Mouse (Mus musculus) embryo, embryonic 10.5 days (tissue): ENCODE measurements around the gene Zcchc17.
A peak's percentile ranks its signal among the peaks of the same experiment; 100 is the strongest.

Experiments used
- DNase-seq: peaks from one replicate; pipeline ENCODE4 v3.0.0-alpha.2; 2015; ENCODE audit warnings: low spot score

Zcchc17 gene

GRCm38 (mm10) chr4:130359486-130360237 lies at the start of gene Zcchc17, which contains the start of gene Snrnp40:
TSS of gene Zcchc17 (minus strand) at chr4:130359943.
TSS of gene Snrnp40 (plus strand) at chr4:130360132.
- peak; percentile 100 for DNase-seq

GRCm38 (mm10) chr4:130391265-130391664 lies 31.5 kb upstream of the Zcchc17 start:
- DNase-seq = peak; percentile 64

GRCm38 (mm10) chr4:130389927-130390326 lies 30.2 kb upstream of the Zcchc17 start:
- no peak for DNase-seq

- DNase-seq = no peak
Measured at GRCm38 (mm10) chr4:130389496-130389895, 29.8 kb upstream of the Zcchc17 start.

- no peak for DNase-seq
Measured at GRCm38 (mm10) chr4:130387256-130387655, 27.5 kb upstream of the Zcchc17 start.

GRCm38 (mm10) chr4:130380418-130380817 lies 20.7 kb upstream of the Zcchc17 start:
- no peak for DNase-seq

- DNase-seq = no peak
Measured at GRCm38 (mm10) chr4:130379181-130379580, 19.4 kb upstream of the Zcchc17 start.

- DNase-seq = no peak
Measured at GRCm38 (mm10) chr4:130377500-130377899, 17.8 kb upstream of the Zcchc17 start.

- DNase-seq = peak; percentile 30
Measured at GRCm38 (mm10) chr4:130376675-130377074, 16.9 kb upstream of the Zcchc17 start.

GRCm38 (mm10) chr4:130360238-130360590 lies 471 bp upstream of the Zcchc17 start:
- DNase-seq = no peak

GRCm38 (mm10) chr4:130357946-130358345 lies 1.8 kb downstream of the Zcchc17 start:
- DNase-seq = no peak

GRCm38 (mm10) chr4:130352588-130352987 lies 7.2 kb downstream of the Zcchc17 start:
- DNase-seq = no peak

- DNase-seq = no peak
Measured at GRCm38 (mm10) chr4:130350690-130351422, 8.9 kb downstream of the Zcchc17 start.

GRCm38 (mm10) chr4:130349666-130350065 lies 10.1 kb downstream of the Zcchc17 start:
- no peak for DNase-seq

- DNase-seq = peak; percentile 80
Measured at GRCm38 (mm10) chr4:130341691-130342090, 18.1 kb downstream of the Zcchc17 start.

GRCm38 (mm10) chr4:130335867-130336266 lies 23.9 kb downstream of the Zcchc17 start:
- DNase-seq = no peak

GRCm38 (mm10) chr4:130327366-130327765 lies 32.4 kb downstream of the Zcchc17 start:
- no peak for DNase-seq

GRCm38 (mm10) chr4:130325446-130325845 lies 34.3 kb downstream of the Zcchc17 start:
- DNase-seq = no peak

GRCm38 (mm10) chr4:130323607-130324006 lies 36.1 kb downstream of the Zcchc17 start:
- DNase-seq = no peak

- DNase-seq = no peak
Measured at GRCm38 (mm10) chr4:130323165-130323564, 36.6 kb downstream of the Zcchc17 start.

GRCm38 (mm10) chr4:130322567-130322966 lies 37.2 kb downstream of the Zcchc17 start:
- DNase-seq = no peak

- DNase-seq = no peak
Measured at GRCm38 (mm10) chr4:130321640-130322039, 38.1 kb downstream of the Zcchc17 start.

GRCm38 (mm10) chr4:130319564-130319963 lies 40.2 kb downstream of the Zcchc17 start:
- DNase-seq = no peak
